Mouse (Mus musculus) CD4-positive naive resting alpha-beta T cell, adult 57 days (primary cell): ENCODE results near the gene Cep63. TPM values are rescaled to one million over a fixed set of nuclear protein-coding genes. Genes with fewer than 3 reads are reported as not detected.

Source experiments
- total RNA-seq: library from RNA; stranded (reverse); gene quantifications from one replicate; pipeline ENCODE4 v1.2.4, GENCODE M21; 2023

Gene Cep63
- 64.9 TPM for total RNA-seq

DNA sequence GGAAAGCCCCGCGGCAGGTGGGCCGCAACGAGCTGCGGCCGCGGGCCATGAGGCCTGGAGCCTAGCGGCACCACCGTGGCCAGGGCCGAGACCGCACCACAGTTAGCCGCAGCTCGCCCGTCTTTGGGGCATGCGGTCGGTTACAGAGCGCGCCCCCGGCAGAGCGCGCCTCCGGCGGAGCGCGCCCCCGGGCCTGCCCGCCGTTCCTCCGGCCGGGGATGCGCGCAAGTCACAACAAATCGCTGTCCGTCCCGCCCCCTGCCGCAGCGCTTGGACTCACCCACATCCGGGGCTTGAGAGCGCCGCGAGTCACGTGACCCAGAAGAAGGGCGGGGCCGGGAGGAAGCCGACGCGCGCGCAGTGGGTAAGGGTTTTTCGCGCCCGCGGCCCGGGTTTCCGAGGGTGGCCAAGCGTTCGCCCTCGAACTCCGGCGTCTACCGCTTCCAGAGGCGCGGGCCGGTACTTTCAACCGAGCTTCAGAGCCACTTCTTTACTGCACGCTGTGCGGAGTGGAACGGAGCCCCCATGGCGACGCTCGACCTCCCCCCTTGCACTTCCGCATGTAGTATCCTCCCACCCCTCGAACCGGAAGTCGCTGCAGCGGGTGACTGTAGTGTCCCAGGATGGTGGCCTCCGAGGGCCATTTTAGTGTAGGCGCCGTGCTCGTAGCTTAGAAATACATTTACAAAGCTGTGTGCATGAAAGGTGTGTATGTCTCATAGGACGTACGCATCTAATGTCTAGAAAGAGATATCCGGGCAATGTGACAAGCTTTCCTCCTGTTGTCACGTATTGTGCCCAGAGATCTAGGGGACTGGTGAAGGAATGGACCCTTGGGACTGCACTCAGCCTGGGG, at the start of gene Cep63, which contains the start of gene Anapc13:
Gene Cep63, minus strand, starts transcription at position 552 of the 856 bp plus-strand sequence.
Gene Anapc13, plus strand, starts transcription at position 314 of the 856 bp plus-strand sequence.

Other genes with a start within 250 kb of the Cep63 start
- 0.09 TPM for gene Ky, start 120.8 kb downstream of the Cep63 start, total RNA-seq
- gene Anapc13, start 238 bp downstream of the Cep63 start, total RNA-seq, result 60.6 TPM
- gene Amotl2, start 90.1 kb upstream of the Cep63 start, total RNA-seq, result 4.5 TPM
- gene Ryk, start 208.4 kb upstream of the Cep63 start, total RNA-seq, result 1.9 TPM